Mouse (Mus musculus) CH12.LX (cell line): ENCODE measurements around the gene 1700028J19Rik. TPM values are rescaled to one million over a fixed set of nuclear protein-coding genes. Genes with fewer than 3 reads are reported as not detected.
A peak's percentile ranks its signal among the peaks of the same experiment; 100 is the strongest.

ENCODE experiments used
- DNase-seq: peaks from one replicate; pipeline ENCODE4 v3.0.0-alpha.2; 2013; ENCODE audit errors: extremely low read depth
- H3K27ac ChIP-seq: 2 replicates; pipeline ENCODE4 v1.5.1; 2012; ENCODE audit warnings: low read depth, mild to moderate bottlenecking, control low read depth, moderate library complexity; ENCODE audit not compliant: insufficient read depth
- H3K27me3 ChIP-seq: replicated peaks from 2 replicates; pipeline ENCODE3; 2012; ENCODE audit warnings: inconsistent platforms
- H3K36me3 ChIP-seq, 2 experiments: replicated peaks in 1 of 2; 2 replicates each; pipeline versions ENCODE3 to v1.6.1; 2012; ENCODE audit warnings: inconsistent platforms in 1 of 2, low read length in 1 of 2, mild to moderate bottlenecking in 1 of 2, mixed read lengths in 1 of 2, moderate library complexity in 1 of 2; ENCODE audit not compliant: control insufficient read depth in 1 of 2, insufficient read depth in 1 of 2
- H3K4me1 ChIP-seq, 2 experiments: 2 replicates each; pipeline ENCODE4 v1.6.1; 2012; ENCODE audit warnings: inconsistent platforms in 1 of 2, moderate library complexity in 1 of 2; ENCODE audit not compliant: insufficient read depth in 2 of 2, control insufficient read depth in 1 of 2
- H3K4me2 ChIP-seq: 2 replicates; pipeline ENCODE4 v1.6.1; 2012; ENCODE audit warnings: low read depth, mild to moderate bottlenecking, control low read depth; ENCODE audit not compliant: poor library complexity, insufficient read depth, severe bottlenecking
- H3K4me3 ChIP-seq, 3 experiments: fragments of 150-350 bp in 1 of 3; sonication (generic) in 1 of 3; replicated peaks in 1 of 3; 2 replicates each; pipeline versions ENCODE3 to v1.5.1; 2011 to 2012; ENCODE audit warnings: low read depth in 2 of 3, low read length in 2 of 3, mild to moderate bottlenecking in 2 of 3, moderate library complexity in 2 of 3, control low read depth in 1 of 3, improper control_type of control experiment in 1 of 3, inconsistent platforms in 1 of 3, mixed read lengths in 1 of 3; ENCODE audit not compliant: poor library complexity in 1 of 3
- H3K79me2 ChIP-seq: replicated peaks from 2 replicates; pipeline ENCODE4 v1.6.1; 2012; ENCODE audit warnings: mild to moderate bottlenecking, moderate library complexity; ENCODE audit not compliant: control insufficient read depth, poor library complexity, insufficient read depth, severe bottlenecking; ENCODE audit errors: extremely low read depth
- H3K9ac ChIP-seq: 2 replicates; pipeline ENCODE4 v1.6.1; 2012; ENCODE audit warnings: low read depth, mild to moderate bottlenecking, control low read depth, moderate library complexity; ENCODE audit not compliant: insufficient read depth
- H3K9me3 ChIP-seq: replicated peaks from 2 replicates; pipeline ENCODE3; 2012; ENCODE audit warnings: low read length, inconsistent platforms, mixed read lengths
- BHLHE40 ChIP-seq: IDR thresholded peaks from 2 replicates; pipeline ENCODE4 v1.6.1; 2011; ENCODE audit warnings: mild to moderate bottlenecking, low read depth, low read length, improper control_type of control experiment
- CHD2 ChIP-seq: IDR thresholded peaks from 2 replicates; pipeline ENCODE4 v1.6.1; 2011; ENCODE audit warnings: low read length, improper control_type of control experiment
- ELF1 ChIP-seq: IDR thresholded peaks from 2 replicates; pipeline ENCODE4 v1.6.1; 2014; ENCODE audit warnings: low read depth, mild to moderate bottlenecking, inconsistent platforms, low read length, improper control_type of control experiment
- EP300 ChIP-seq: IDR thresholded peaks from 2 replicates; pipeline ENCODE4 v1.6.1; 2011; ENCODE audit warnings: low read length, improper control_type of control experiment
- ETS1 ChIP-seq: conservative IDR thresholded peaks from 2 replicates; pipeline ENCODE4 v1.6.1; 2012; ENCODE audit warnings: low read depth, mild to moderate bottlenecking, inconsistent platforms, low read length, improper control_type of control experiment, moderate library complexity
- IRF4 ChIP-seq: IDR thresholded peaks from 2 replicates; pipeline ENCODE4 v1.6.1; 2014; ENCODE audit warnings: low read depth, mild to moderate bottlenecking, inconsistent platforms, low read length, improper control_type of control experiment
- JUND ChIP-seq: conservative IDR thresholded peaks from 2 replicates; pipeline ENCODE4 v1.6.1; 2011; ENCODE audit warnings: low read depth, low read length, improper control_type of control experiment
- KAT2A ChIP-seq: IDR thresholded peaks from 2 replicates; pipeline ENCODE4 v1.6.1; 2012; ENCODE audit warnings: low read length, improper control_type of control experiment, inconsistent platforms; ENCODE audit not compliant: insufficient replicate concordance
- MAFK ChIP-seq: IDR thresholded peaks from 2 replicates; pipeline ENCODE4 v1.6.1; 2011; ENCODE audit warnings: low read length, improper control_type of control experiment; ENCODE audit not compliant: insufficient replicate concordance
- MAZ ChIP-seq: IDR thresholded peaks from 2 replicates; pipeline ENCODE4 v1.6.1; 2012; ENCODE audit warnings: low read depth, mild to moderate bottlenecking, inconsistent platforms, low read length, improper control_type of control experiment, moderate library complexity
- MEF2A ChIP-seq: IDR thresholded peaks from 2 replicates; pipeline ENCODE4 v1.6.1; 2014; ENCODE audit warnings: low read depth, mild to moderate bottlenecking, inconsistent platforms, low read length, improper control_type of control experiment, borderline replicate concordance
- MXI1 ChIP-seq: IDR thresholded peaks from 2 replicates; pipeline ENCODE4 v1.6.1; 2011; ENCODE audit warnings: mild to moderate bottlenecking, low read depth, low read length, improper control_type of control experiment
- PAX5 ChIP-seq: IDR thresholded peaks from 2 replicates; pipeline ENCODE4 v1.6.1; 2012; ENCODE audit warnings: low read length, inconsistent platforms, mixed read lengths
- POLR2A ChIP-seq: IDR thresholded peaks from 2 replicates; pipeline ENCODE4 v1.6.1; 2011; ENCODE audit warnings: low read depth, mild to moderate bottlenecking, improper control_type of control experiment, low read length
- RAD21 ChIP-seq: IDR thresholded peaks from 2 replicates; pipeline ENCODE4 v1.6.1; 2011; ENCODE audit warnings: low read depth, mild to moderate bottlenecking, low read length, improper control_type of control experiment, moderate library complexity
- RCOR1 ChIP-seq: conservative IDR thresholded peaks from 2 replicates; pipeline ENCODE4 v1.6.1; 2012; ENCODE audit warnings: low read depth, mild to moderate bottlenecking, inconsistent platforms, low read length, improper control_type of control experiment
- UBTF ChIP-seq: IDR thresholded peaks from 2 replicates; pipeline ENCODE4 v1.6.1; 2012; ENCODE audit warnings: low read depth, mild to moderate bottlenecking, inconsistent platforms, low read length, improper control_type of control experiment, moderate library complexity
- ZMIZ1 ChIP-seq: IDR thresholded peaks from 2 replicates; pipeline ENCODE4 v1.6.1; 2012; ENCODE audit warnings: low read depth, mild to moderate bottlenecking, inconsistent platforms, low read length, improper control_type of control experiment
- ZNF384 ChIP-seq: IDR thresholded peaks from 2 replicates; pipeline ENCODE4 v1.6.1; 2012; ENCODE audit warnings: low read depth, low read length, improper control_type of control experiment, inconsistent platforms
- dilution Hi-C: fragments of 300-500 bp; cut with MboI; formaldehyde crosslinking; loops from 2 replicates; pipeline ENCODE4 v1.14.3; 2020; ENCODE audit warnings: low sequenced_read_pairs; ENCODE audit not compliant: extremely low pct_unique_long_range_greater_than_20kb, extremely low pct_ligation_motif_present
- in situ Hi-C: fragments of 300-500 bp; cut with MboI; formaldehyde crosslinking; loops from 3 replicates; pipeline ENCODE4 v1.14.3; 2019; ENCODE audit warnings: low sequenced_read_pairs, low pct_ligation_motif_present, low pct_unique_long_range_greater_than_20kb, mixed read lengths
- polyA plus RNA-seq: library from polyadenylated mRNA; unstranded; fragments of >175 nt; gene quantifications from 2 replicates; pipeline ENCODE4 v1.2.1, GENCODE M21; 2012; ENCODE audit warnings: low read depth; ENCODE audit not compliant: insufficient read length
- total RNA-seq, 2 experiments: library from RNA; depleted of rRNA; stranded (reverse); fragments of 300-350 nt in 1 of 2; fragments of >200 nt in 1 of 2; gene quantifications; 2 replicates each; pipeline ENCODE4 v1.2.3; 2012 to 2014

1700028J19Rik gene
- total and polyA plus RNA-seq, 3 experiments, result 0.25 to 0.86 (median 0.44) TPM

GRCm38 (mm10) chr7:44262791-44263643 lies 16.5 kb upstream of the 1700028J19Rik start (continued):
- TF ChIP-seq RAD21, result peak; percentile 95

- Histone ChIP-seq H3K4me2 (no peak within 1 kb of the TSS), H3K9ac (no peak within 1 kb of the TSS), H3K36me3 (no peaks in the 10 kb centered on the region), H3K9me3 (no peaks in the 10 kb centered on the region), H3K4me1 (peaks cover 0 to 5% of the 10 kb centered on the region in 2 experiments; a peak in 2 of 4 replicates), H3K79me2 (no peaks in the 10 kb centered on the region), H3K27me3 (peaks cover 21% of the 10 kb centered on the region), H3K27ac (no peak within 1 kb of the TSS), H3K4me3 (no peak within 1 kb of the TSS)
- in situ Hi-C loops, result loop anchor here (5.0 to 10.0 kb wide), 3 partner anchors 86 to 384 kb away; partner anchors contain the start of genes Emc10 and Fam71e1
- TF ChIP-seq CHD2 (no peak), JUND (no peak), PAX5 (no peak), MXI1 (no peak), MAFK (no peak), EP300 (no peak), ELF1 (no peak), RCOR1 (no peak), MAZ (no peak), ETS1 (no peak), ZMIZ1 (no peak), KAT2A (no peak), POLR2A (no peak), UBTF (no peak), ZNF384 (no peak)
- no peak for DNase-seq
- dilution Hi-C loops, result no loop called here
These were observed 14.7 kb upstream of the 1700028J19Rik start, which contains the start of gene Gm15517 for GRCm38 (mm10) chr7:44261147-44261546. TSS of gene Gm15517 (plus strand) at chr7:44261447.

DNA sequence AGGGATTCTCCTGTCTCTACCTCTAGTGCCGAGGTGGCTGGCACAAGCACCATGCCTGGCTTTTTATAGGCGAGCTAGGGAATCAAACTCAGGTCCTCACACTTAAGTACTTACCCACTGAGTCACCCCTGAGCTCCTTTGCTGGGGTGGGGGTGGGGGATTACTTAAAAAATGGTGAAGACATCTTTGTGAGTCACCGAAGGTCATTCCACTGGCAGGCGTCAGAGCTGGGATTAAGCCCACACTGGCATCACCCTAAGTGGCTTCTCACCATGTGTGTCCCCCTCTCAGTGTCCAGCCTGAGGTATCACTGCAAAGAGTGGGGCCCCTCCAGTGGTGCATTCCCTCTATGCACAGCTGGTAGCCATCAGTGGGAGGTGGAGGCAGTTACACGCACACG lies 13.9 kb upstream of the 1700028J19Rik start:
- H3K4me1 ChIP-seq, result peaks cover 0 to 9% of the 10 kb centered on the region in 2 experiments; a peak in 2 of 4 replicates
- H3K4me2 ChIP-seq, result no peak overlapping the region
- TF ChIP-seq POLR2A (no peak), RCOR1 (no peak), IRF4 (no peak), BHLHE40 (no peak), MAFK (no peak), MXI1 (no peak), JUND (no peak), MEF2A (no peak), KAT2A (no peak)
- TF ChIP-seq, all 38 proteins: peak for 0
- no peak overlapping the region for H3K4me3 ChIP-seq
- no peak overlapping the region for H3K9ac ChIP-seq
- DNase-seq, result no peak
- dilution Hi-C loops, result no loop called here
- H3K27me3 ChIP-seq, result peaks cover 18% of the 10 kb centered on the region
- H3K36me3 ChIP-seq, result no peaks in the 10 kb centered on the region
- H3K27ac ChIP-seq, result no peak overlapping the region
- in situ Hi-C loops, result loop anchor here (5.0 to 10.0 kb wide), 3 partner anchors 87 to 384 kb away; partner anchors contain the start of genes Emc10 and Fam71e1
- H3K79me2 ChIP-seq, result no peaks in the 10 kb centered on the region
- H3K9me3 ChIP-seq, result no peaks in the 10 kb centered on the region
